Mouse (Mus musculus): ENCODE results near the gene Klhl30.

- TF ChIP-seq GATA1 (IDR thresholded peaks at IDR 0.05; ENCODE audit: borderline replicate concordance, low read length), result no peak
- TF ChIP-seq FLI1 (IDR thresholded peaks at IDR 0.05; ENCODE audit: low read length), result no peak
Measured at GRCm38 (mm10) chr1:91301206-91301920, 49.5 kb upstream of the Klhl30 start.
